Mouse (Mus musculus) ES-Bruce4 (cell line): ENCODE measurements around the gene Ndst2. TPM values are rescaled to one million over a fixed set of nuclear protein-coding genes. Genes with fewer than 3 reads are reported as not detected.

Source experiments
- H3K27ac ChIP-seq: 2 replicates; pipeline ENCODE4 v1.5.1; 2012; ENCODE audit warnings: low read length, inconsistent platforms; ENCODE audit not compliant: insufficient read depth
- H3K27me3 ChIP-seq: 2 replicates; pipeline ENCODE4 v1.6.1; 2012; ENCODE audit warnings: mild to moderate bottlenecking, low read length, inconsistent platforms; ENCODE audit not compliant: control insufficient read depth, poor library complexity, insufficient read depth, severe bottlenecking
- H3K36me3 ChIP-seq: 2 replicates; pipeline ENCODE4 v1.6.1; 2012; ENCODE audit warnings: inconsistent platforms, mild to moderate bottlenecking, low read length, moderate library complexity; ENCODE audit not compliant: control insufficient read depth, poor library complexity, insufficient read depth, severe bottlenecking
- H3K4me1 ChIP-seq: one replicate; pipeline ENCODE4 v1.8.1; 2011; ENCODE audit warnings: low read length; ENCODE audit not compliant: control insufficient read depth, insufficient read depth
- H3K4me3 ChIP-seq: 2 replicates; pipeline ENCODE4 v1.5.1; 2011; ENCODE audit warnings: low read depth, mild to moderate bottlenecking, low read length
- H3K9ac ChIP-seq: 2 replicates; pipeline ENCODE4 v1.6.1; 2012; ENCODE audit warnings: low read depth, mild to moderate bottlenecking, inconsistent platforms; ENCODE audit not compliant: poor library complexity, severe bottlenecking
- H3K9me3 ChIP-seq: replicated peaks from 2 replicates; pipeline ENCODE4 v1.6.1; 2012; ENCODE audit warnings: mild to moderate bottlenecking, low read length, inconsistent platforms; ENCODE audit not compliant: control insufficient read depth, poor library complexity, insufficient read depth, severe bottlenecking
- CTCF ChIP-seq: IDR thresholded peaks from one replicate; pipeline ENCODE4 v1.8.1; 2011; ENCODE audit warnings: low read depth, low read length
- EP300 ChIP-seq: IDR thresholded peaks from 2 replicates; pipeline ENCODE4 v1.6.1; 2011; ENCODE audit warnings: low read depth, low read length; ENCODE audit not compliant: insufficient read depth
- POLR2A ChIP-seq: IDR thresholded peaks from one replicate; pipeline ENCODE4 v1.8.1; 2011; ENCODE audit warnings: low read length; ENCODE audit not compliant: insufficient read depth
- polyA plus RNA-seq: library from polyadenylated mRNA; stranded (reverse); fragments of >200 nt; gene quantifications from 2 replicates; pipeline ENCODE4 v1.2.4, GENCODE M21; 2011; ENCODE audit warnings: low read depth; ENCODE audit not compliant: missing spikeins, insufficient read depth, insufficient read length

Ndst2 gene
- polyA plus RNA-seq, 1 experiment, result 11.0 TPM

- Histone ChIP-seq H3K4me3 (no peak overlapping the region), H3K27me3 (no peaks in the 10 kb centered on the region), H3K4me1 (no peaks in the 10 kb centered on the region), H3K9ac (no peak overlapping the region), H3K36me3 (peaks cover 6% of the 10 kb centered on the region), H3K9me3 (no peaks in the 10 kb centered on the region), H3K27ac (no peak overlapping the region)
- TF ChIP-seq EP300, result no peak
Measured at GRCm38 (mm10) chr14:20735052-20735451, 690 bp upstream of the Ndst2 start.

GRCm38 (mm10) chr14:20733041-20733951 lies 1.1 kb downstream of the Ndst2 start:
- no peak for TF ChIP-seq EP300
- TF ChIP-seq CTCF, result no peak
- TF ChIP-seq POLR2A, result no peak
- Histone ChIP-seq H3K9me3 (no peaks in the 10 kb centered on the region), H3K9ac (peak overlapping the region; percentile 70), H3K27ac (no peak overlapping the region), H3K4me1 (no peaks in the 10 kb centered on the region), H3K36me3 (no peaks in the 10 kb centered on the region), H3K4me3 (peak overlapping the region; percentile 55), H3K27me3 (no peaks in the 10 kb centered on the region)

- no peaks in the 10 kb centered on the region for H3K4me1 ChIP-seq
Measured at GRCm38 (mm10) chr14:20730853-20731602, 3.3 kb downstream of the Ndst2 start.

GRCm38 (mm10) chr14:20729871-20730270 lies 4.5 kb downstream of the Ndst2 start:
- Histone ChIP-seq H3K4me3 (peak overlapping the region; percentile 30; the same call in 1 of the 2 replicates), H3K9ac (no peak overlapping the region), H3K4me1 (no peaks in the 10 kb centered on the region), H3K36me3 (no peaks in the 10 kb centered on the region), H3K27ac (no peak overlapping the region), H3K9me3 (no peaks in the 10 kb centered on the region), H3K27me3 (no peaks in the 10 kb centered on the region)
- no peak for TF ChIP-seq CTCF
- TF ChIP-seq EP300, result no peak
- no peak for TF ChIP-seq POLR2A

More at GRCm38 (mm10) chr14:20730853-20731602, 3.3 kb downstream of the Ndst2 start:
- Histone ChIP-seq H3K4me3 (no peak overlapping the region), H3K27ac (no peak overlapping the region), H3K9ac (no peak overlapping the region), H3K27me3 (no peaks in the 10 kb centered on the region), H3K9me3 (no peaks in the 10 kb centered on the region), H3K36me3 (no peaks in the 10 kb centered on the region)
- TF ChIP-seq EP300, result no peak
- TF ChIP-seq CTCF, result no peak
- no peak for TF ChIP-seq POLR2A

- H3K36me3 ChIP-seq, result no peaks in the 10 kb centered on the region
Measured at GRCm38 (mm10) chr14:20725660-20726339, 8.6 kb downstream of the Ndst2 start.

More at GRCm38 (mm10) chr14:20725660-20726339, 8.6 kb downstream of the Ndst2 start:
- TF ChIP-seq EP300 (no peak), POLR2A (no peak), CTCF (no peak)
- Histone ChIP-seq H3K4me3 (no peak overlapping the region), H3K27me3 (no peaks in the 10 kb centered on the region), H3K4me1 (no peaks in the 10 kb centered on the region), H3K9me3 (no peaks in the 10 kb centered on the region), H3K27ac (no peak overlapping the region), H3K9ac (no peak overlapping the region)
